Mouse (Mus musculus) regulatory T cell (primary cell): ENCODE measurements at regions not wholly inside any gene's neighbourhood (a gene's known extent, or its start where the extent isn't known, plus 50 kb on each side); places are given as distances from the start of the nearest gene placed in this dataset.

Experiments used
- in situ Hi-C: fragments of 300-600 bp; cut with MboI, MseI; formaldehyde crosslinking; loops from one replicate; pipeline ENCODE4 v1.15.1; 2025; ENCODE audit warnings: high pct_unique_total_duplicates

GRCm38 (mm10) chr5:28562917-28563316, 95.9 kb upstream of the Shh start:
- in situ Hi-C loops: no loop called here

- in situ Hi-C loops: no loop called here
These were observed 86.5 kb upstream of the Shh start for GRCm38 (mm10) chr5:28553543-28553942.

- in situ Hi-C loops: no loop called here
These were observed 63.3 kb upstream of the Shh start for GRCm38 (mm10) chr5:28530202-28530855.

GRCm38 (mm10) chr5:28526435-28526834, 59.4 kb upstream of the Shh start:
- in situ Hi-C loops: no loop called here

GRCm38 (mm10) chr5:28520800-28521707, 54.0 kb upstream of the Shh start:
- in situ Hi-C loops: no loop called here

GRCm38 (mm10) chr5:28519059-28519543, 52.0 kb upstream of the Shh start:
- in situ Hi-C loops: loop anchor here (5.0 kb wide), 1 partner anchor 37 kb away; no protein-coding TSS in a partner anchor
